Mouse (Mus musculus): ENCODE data around the gene Siah3. TPM values are rescaled to one million over a fixed set of nuclear protein-coding genes. Genes with fewer than 3 reads are reported as not detected.
"Not testable (repeated sequence)": the region's sequence is repeated elsewhere in the genome, so short reads cannot be mapped to it uniquely, and the experiment has no call there.

Siah3 gene
- polyA plus RNA-seq, 1 experiment, result 0.04 TPM

DNA sequence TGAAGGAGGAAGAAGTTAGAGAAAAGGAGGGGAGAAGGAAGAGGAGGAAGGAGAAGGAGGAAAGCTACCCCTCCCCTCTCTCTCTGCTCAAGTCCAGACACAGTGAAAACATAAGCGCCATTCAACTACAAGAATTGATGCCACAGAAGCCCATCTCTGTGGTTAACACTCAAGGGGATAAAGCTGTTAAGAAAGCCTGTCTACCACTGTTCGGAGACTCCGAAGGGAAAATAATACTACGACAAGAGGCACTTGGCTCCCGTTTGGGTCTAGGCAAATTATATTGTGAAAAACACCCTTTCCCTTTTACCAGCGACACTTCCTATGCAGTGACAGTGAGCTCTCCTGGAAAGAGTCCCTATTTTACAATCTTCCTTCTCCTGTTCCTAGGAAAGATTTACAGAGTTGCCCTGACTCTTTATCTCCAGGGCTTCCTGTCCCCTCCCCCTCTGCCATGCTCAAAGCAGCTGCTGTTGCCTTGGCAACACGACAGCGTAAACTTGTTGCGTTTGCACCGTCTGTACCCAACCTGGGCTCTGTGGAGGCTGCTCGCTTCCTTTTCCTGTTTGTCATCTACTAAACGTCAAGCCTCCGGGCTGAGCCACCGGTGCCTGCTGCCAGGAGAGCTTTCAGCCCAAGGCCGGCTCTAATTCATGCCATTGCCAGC is 10.4 kb upstream of the Siah3 start:
- 2% methylated on average over 15 of the region's 15 CpGs for WGBS
- peak; percentile 33 for DNase-seq
- TF ChIP-seq CTCF (IDR thresholded peaks at IDR 0.05; ENCODE audit: insufficient read depth, low read length) (no peak), POLR2A (IDR thresholded peaks at IDR 0.05; ENCODE audit: borderline replicate concordance, extremely low read depth, low read depth, low read length) (peak; percentile 24; the same call in 1 of the 2 replicates)
- H3K4me3 ChIP-seq (replicated peaks; ENCODE audit: extremely low read depth, low read depth, low read length), result peak overlapping the region; percentile 6
- H3K4me1 ChIP-seq (ENCODE audit: control insufficient read depth, insufficient read depth, low read length), result no peaks in the 10 kb centered on the region

DNA sequence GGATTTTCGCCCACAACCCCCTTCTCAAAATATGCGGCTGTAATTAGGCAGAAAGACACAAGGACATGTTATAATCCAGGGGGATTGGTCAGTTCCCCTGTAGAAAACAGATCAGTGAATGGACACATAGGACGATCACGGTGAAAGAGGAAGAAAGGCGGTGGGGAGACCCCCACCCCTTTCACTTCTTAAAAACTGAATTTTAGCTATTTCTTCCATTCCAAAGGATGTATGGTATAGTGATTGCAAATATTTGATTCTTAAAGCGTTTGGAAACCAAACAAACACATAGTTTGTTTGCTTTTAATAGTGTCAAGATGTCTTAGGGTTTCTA is 9.9 kb upstream of the Siah3 start:
- DNase-seq, result no peak
- TF ChIP-seq POLR2A (IDR thresholded peaks at IDR 0.05; ENCODE audit: borderline replicate concordance, extremely low read depth, low read depth, low read length) (no peak), CTCF (IDR thresholded peaks at IDR 0.05; ENCODE audit: insufficient read depth, low read length) (no peak)
- 21% methylated on average over 6 of the region's 6 CpGs for WGBS
- Histone ChIP-seq H3K4me3 (replicated peaks; ENCODE audit: extremely low read depth, low read depth, low read length) (no peak overlapping the region), H3K4me1 (ENCODE audit: control insufficient read depth, insufficient read depth, low read length) (no peaks in the 10 kb centered on the region)

DNA sequence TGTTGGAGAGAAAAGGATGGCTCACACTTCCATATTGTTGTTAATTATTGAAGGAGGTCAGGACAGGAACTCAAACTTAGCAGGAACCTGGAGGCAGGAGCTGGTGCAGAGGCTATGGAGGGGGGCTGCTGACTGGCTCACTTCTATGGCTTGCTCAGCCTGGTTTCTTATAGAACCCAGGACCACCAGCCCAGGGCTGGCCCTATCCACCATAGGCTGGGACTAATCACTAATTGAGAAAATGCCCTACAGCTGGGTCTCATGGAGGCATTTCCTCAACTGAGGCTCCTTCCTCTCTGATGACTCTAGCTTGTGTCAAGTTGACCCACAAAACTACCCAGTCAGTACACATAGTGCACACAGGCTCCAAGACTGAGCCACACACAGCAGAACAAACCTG is 9.5 kb upstream of the Siah3 start:
- not testable (repeated sequence) for DNase-seq; H3K4me1 ChIP-seq (ENCODE audit: control insufficient read depth, insufficient read depth, low read length)

DNA sequence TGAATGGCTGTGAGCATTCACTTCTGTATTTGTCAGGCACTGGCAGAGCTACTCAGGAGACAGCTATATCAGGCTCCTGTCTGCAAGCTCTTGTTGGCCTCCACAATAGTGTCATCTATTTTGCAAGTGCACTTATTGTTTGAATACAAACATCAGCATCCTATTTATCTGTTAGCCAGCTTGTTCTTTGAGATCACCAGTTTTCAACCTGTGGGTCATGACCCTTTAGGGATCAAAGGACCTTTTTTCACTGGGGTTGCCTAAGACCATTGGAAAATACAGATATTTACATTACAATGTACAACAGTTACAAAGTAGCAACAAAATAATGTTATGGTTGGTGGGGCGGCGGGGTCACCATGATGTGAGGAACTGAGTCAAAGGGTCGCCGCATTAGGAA is 1.9 kb upstream of the Siah3 start:
- no peak for TF ChIP-seq CTCF (IDR thresholded peaks at IDR 0.05; ENCODE audit: insufficient read depth, low read length)
- no peak for TF ChIP-seq POLR2A (IDR thresholded peaks at IDR 0.05; ENCODE audit: borderline replicate concordance, extremely low read depth, low read depth, low read length)
- Histone ChIP-seq H3K4me1 (ENCODE audit: control insufficient read depth, insufficient read depth, low read length) (0 out of 2 replicates have a peak, but pooled peaks cover 2% of the 10 kb centered on the region), H3K4me3 (replicated peaks; ENCODE audit: extremely low read depth, low read depth, low read length) (no peak overlapping the region)
- WGBS, result 96% methylated on average over 4 of the region's 4 CpGs
- DNase-seq, result no peak

More for the DNA sequence above, 9.5 kb upstream of the Siah3 start:
- not testable (repeated sequence) for H3K4me3 ChIP-seq (replicated peaks; ENCODE audit: extremely low read depth, low read depth, low read length)

DNA sequence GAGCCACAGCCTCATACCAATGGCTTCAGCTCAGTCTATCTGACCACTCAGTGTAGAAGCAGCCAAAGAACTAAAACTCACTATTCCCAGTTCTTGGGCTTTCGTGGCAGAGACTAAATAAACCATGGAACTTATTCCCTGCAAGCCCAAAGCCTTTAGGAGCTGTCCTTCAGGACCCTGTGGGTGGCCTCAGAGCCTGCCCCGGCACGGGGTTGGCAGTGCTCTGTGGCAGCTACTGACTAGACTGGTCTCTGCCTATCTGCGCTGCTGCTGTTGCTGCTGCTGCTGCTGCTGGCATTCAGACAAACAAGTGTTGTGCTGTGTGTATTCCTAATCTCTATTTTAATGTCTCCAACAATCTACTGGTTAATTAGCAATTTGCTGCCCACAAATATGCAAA is 1.1 kb upstream of the Siah3 start:
- 11% methylated on average over 4 of the region's 4 CpGs for WGBS
- DNase-seq, result no peak
- H3K4me1 ChIP-seq (ENCODE audit: control insufficient read depth, insufficient read depth, low read length), result 0 out of 2 replicates have a peak, but pooled peaks cover 2% of the 10 kb centered on the region
- TF ChIP-seq CTCF (IDR thresholded peaks at IDR 0.05; ENCODE audit: insufficient read depth, low read length) (no peak), POLR2A (IDR thresholded peaks at IDR 0.05; ENCODE audit: borderline replicate concordance, extremely low read depth, low read depth, low read length) (no peak)
- H3K4me3 ChIP-seq (replicated peaks; ENCODE audit: extremely low read depth, low read depth, low read length), result no peak overlapping the region

DNA sequence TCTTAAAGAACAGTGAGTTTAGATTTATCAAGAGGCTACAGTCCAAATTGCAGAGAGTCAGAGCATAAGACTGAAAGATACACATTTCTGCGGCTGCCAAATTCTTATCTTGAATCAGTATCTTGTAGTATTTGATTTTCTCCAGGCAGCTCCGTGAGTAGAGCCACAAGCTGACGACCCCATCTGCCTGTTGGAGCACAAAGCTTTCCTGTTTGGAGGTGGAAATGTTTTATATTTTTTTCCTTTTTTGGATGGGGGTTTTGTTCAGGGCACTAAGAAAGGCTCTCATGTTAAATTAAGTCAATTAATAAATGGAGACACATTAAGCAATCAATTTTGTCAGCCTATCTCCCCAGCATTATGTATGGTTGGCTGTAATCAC is 430 bp upstream of the Siah3 start:
- no peak for DNase-seq
- WGBS, result 21% methylated on average over 3 of the region's 3 CpGs
- Histone ChIP-seq H3K4me1 (ENCODE audit: control insufficient read depth, insufficient read depth, low read length) (0 out of 2 replicates have a peak, but pooled peaks cover 2% of the 10 kb centered on the region), H3K4me3 (replicated peaks; ENCODE audit: extremely low read depth, low read depth, low read length) (no peak overlapping the region)
- TF ChIP-seq CTCF (IDR thresholded peaks at IDR 0.05; ENCODE audit: insufficient read depth, low read length) (no peak), POLR2A (IDR thresholded peaks at IDR 0.05; ENCODE audit: borderline replicate concordance, extremely low read depth, low read depth, low read length) (no peak)

DNA sequence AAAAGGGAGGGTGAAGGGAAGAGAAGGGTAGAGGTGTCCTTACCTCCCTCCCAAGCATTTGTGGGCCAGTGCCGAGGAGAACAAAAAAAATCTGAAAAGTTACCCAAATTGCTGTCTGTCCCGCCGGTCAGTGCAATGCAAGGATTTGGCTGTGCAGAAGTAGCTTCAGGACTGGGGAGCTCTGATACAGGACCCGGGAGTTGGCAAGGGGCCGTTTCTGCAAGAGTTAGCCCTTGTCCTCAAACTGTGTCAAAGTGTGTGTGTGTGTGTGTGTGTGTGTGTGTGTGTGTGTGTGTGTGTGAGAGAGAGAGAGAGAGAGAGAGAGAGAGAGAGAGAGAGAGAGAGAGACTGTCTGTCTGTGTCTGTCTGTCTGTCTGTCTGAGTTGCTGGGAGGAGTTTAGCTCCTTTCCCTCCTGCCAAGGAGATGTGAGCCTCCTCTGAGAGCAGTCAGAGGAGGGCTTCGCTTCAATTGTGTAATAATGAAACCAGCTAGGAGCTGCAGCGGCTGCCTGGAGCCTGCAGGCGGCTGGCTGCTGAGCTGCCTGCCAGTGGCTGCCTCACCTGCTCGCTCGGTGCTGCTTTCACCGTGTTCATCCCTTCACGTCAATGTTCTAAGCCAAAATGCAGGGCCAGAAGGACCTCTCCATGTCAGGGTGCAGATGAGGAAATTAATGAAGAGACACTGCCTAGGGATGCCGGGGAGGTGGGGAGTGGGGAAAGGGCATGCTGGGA is 873 bp downstream of the Siah3 start:
- TF ChIP-seq POLR2A (IDR thresholded peaks at IDR 0.05; ENCODE audit: borderline replicate concordance, extremely low read depth, low read depth, low read length), result no peak
- TF ChIP-seq CTCF (IDR thresholded peaks at IDR 0.05; ENCODE audit: insufficient read depth, low read length), result 0 out of 2 replicates have a peak, but pooled peaks have one; percentile 9
- DNase-seq, result no peak
- H3K4me3 ChIP-seq (replicated peaks; ENCODE audit: extremely low read depth, low read depth, low read length), result no peak overlapping the region
- 4% methylated on average over 13 of the region's 13 CpGs for WGBS
- H3K4me1 ChIP-seq (ENCODE audit: control insufficient read depth, insufficient read depth, low read length), result 0 out of 2 replicates have a peak, but pooled peaks cover 2% of the 10 kb centered on the region

DNA sequence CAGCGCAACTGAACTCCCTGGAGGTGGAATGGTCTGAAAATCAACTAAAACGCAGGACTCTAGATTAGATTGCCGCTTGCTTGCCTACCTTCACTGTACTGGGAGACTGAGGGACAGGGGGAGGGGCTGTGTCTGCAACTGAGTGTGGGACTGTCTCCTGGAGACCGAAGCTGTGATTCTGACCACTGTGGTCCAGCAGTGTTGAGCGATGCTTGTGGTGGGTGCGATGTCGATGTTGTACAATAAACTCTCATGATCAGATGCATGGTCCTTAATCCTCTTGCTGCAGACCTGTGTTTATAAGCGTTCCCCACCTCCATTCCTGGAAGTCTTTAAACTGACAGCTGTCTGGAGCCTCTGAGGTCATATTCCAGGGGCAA is 1.4 kb downstream of the Siah3 start:
- WGBS, result 29% methylated on average over 8 of the region's 8 CpGs
- no peak for DNase-seq
- TF ChIP-seq CTCF (IDR thresholded peaks at IDR 0.05; ENCODE audit: insufficient read depth, low read length), result no peak
- TF ChIP-seq POLR2A (IDR thresholded peaks at IDR 0.05; ENCODE audit: borderline replicate concordance, extremely low read depth, low read depth, low read length), result no peak
- H3K4me3 ChIP-seq (replicated peaks; ENCODE audit: extremely low read depth, low read depth, low read length), result no peak overlapping the region
- 0 out of 2 replicates have a peak, but pooled peaks cover 2% of the 10 kb centered on the region for H3K4me1 ChIP-seq (ENCODE audit: control insufficient read depth, insufficient read depth, low read length)

DNA sequence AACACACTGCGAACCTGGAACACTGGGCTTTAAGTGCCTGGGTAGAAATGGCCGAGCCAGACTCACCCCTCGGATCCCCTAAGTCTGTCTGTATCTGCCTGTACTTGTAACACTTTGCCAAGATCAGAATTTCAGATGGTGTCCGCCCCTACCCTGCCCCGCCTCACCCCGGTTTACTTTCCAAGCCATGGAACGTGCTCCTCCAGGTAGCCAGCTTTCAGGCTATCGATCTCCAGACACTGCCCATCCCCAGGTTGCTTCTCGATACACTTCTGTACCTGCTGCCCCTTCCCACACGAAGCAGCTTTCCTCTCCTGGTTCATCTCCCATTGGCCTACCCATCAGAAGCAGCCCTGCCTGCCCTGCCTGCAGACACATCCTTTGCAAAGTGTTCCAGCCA is 3.6 kb downstream of the Siah3 start:
- TF ChIP-seq POLR2A (IDR thresholded peaks at IDR 0.05; ENCODE audit: borderline replicate concordance, extremely low read depth, low read depth, low read length) (no peak), CTCF (IDR thresholded peaks at IDR 0.05; ENCODE audit: insufficient read depth, low read length) (no peak)
- 77% methylated on average over 10 of the region's 10 CpGs for WGBS
- Histone ChIP-seq H3K4me1 (ENCODE audit: control insufficient read depth, insufficient read depth, low read length) (0 out of 2 replicates have a peak, but pooled peaks cover 2% of the 10 kb centered on the region), H3K4me3 (replicated peaks; ENCODE audit: extremely low read depth, low read depth, low read length) (no peak overlapping the region)
- DNase-seq, result no peak

DNA sequence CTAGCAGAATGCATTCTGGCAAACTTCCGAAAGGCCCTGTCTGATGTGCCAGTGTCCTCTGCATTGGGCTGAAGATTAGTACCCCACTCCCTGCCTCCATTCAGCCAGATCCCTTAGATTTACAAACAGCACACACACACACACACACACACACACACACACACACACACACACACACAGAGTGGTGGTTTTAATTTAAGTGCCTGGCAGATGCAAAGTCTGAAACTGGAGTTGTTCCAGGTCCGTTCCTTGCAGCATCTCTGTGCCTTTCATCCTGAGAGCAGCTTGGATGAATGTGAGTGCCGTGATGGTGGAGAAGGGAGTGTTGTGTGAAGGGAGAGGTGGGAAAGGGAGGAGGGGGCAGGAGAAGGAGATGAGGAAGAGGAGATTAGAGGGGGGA is 4.2 kb downstream of the Siah3 start:
- 35% methylated on average over 3 of the region's 3 CpGs for WGBS
- no peak for DNase-seq
- H3K4me1 ChIP-seq (ENCODE audit: control insufficient read depth, insufficient read depth, low read length), result 0 out of 2 replicates have a peak, but pooled peaks cover 2% of the 10 kb centered on the region
- TF ChIP-seq CTCF (IDR thresholded peaks at IDR 0.05; ENCODE audit: insufficient read depth, low read length), result no peak
- TF ChIP-seq POLR2A (IDR thresholded peaks at IDR 0.05; ENCODE audit: borderline replicate concordance, extremely low read depth, low read depth, low read length), result no peak
- no peak overlapping the region for H3K4me3 ChIP-seq (replicated peaks; ENCODE audit: extremely low read depth, low read depth, low read length)
